Comparison of ENCODE assay signal across 22 mouse cellular contexts in genomic region chr12:79735882-79736281, GRCm38 (mm10).
A peak's percentile ranks its signal among the peaks of the same experiment; 100 is the strongest.
DNase-seq lines count a peak whose midpoint lies in the region; ATAC-seq and TF ChIP-seq lines count a peak whose summit lies in the region.
"Had no signal": no experiment of that assay in that cellular context is flagged by ENCODE, and none has a peak within 500 bp of the region (broad histone marks: within the 10 kb centered on the region; RNA-seq: fewer than 3 reads in every experiment).

No protein-coding gene starts in this region.

- no peak overlapping the region for H3K4me3 ChIP-seq in heart, embryonic 15.5 days
- H3K4me3 ChIP-seq in kidney, embryonic 16.5 days (ENCODE audit: low read length): no peak overlapping the region
- H3K4me3 ChIP-seq in embryonic facial prominence, embryonic 10.5 days: no peak overlapping the region
- no peak overlapping the region for H3K4me3 ChIP-seq in limb, embryonic 10.5 days
- H3K4me3 ChIP-seq in thymus, adult 2 months (ENCODE audit: control insufficient read depth, insufficient read depth, low read length): no peak overlapping the region
- H3K4me3 ChIP-seq in layer of hippocampus, adult 2 months: no peak overlapping the region
- H3K4me3 ChIP-seq: embryonic facial prominence, embryonic 12.5 days; forebrain, embryonic 13.5 days; neural tube, embryonic 12.5 days; stomach, embryonic 15.5 days had no signal

- no peak for TF ChIP-seq CTCF in thymus, adult 2 months (IDR thresholded peaks at IDR 0.05; ENCODE audit: borderline replicate concordance, control insufficient read depth, extremely low read depth, insufficient read depth, low read length, poor library complexity)
- TF ChIP-seq CTCF in layer of hippocampus, adult 2 months (conservative IDR thresholded peaks at IDR 0.05): no peak

- intact Hi-C loops in heart, postnatal 14 days (cut with DNase I): no loop called here

- no peaks in the 10 kb centered on the region for H3K27me3 ChIP-seq in heart, embryonic 15.5 days
- H3K27me3 ChIP-seq in kidney, embryonic 16.5 days (ENCODE audit: insufficient read depth, low read length): no peaks in the 10 kb centered on the region
- no peaks in the 10 kb centered on the region for H3K27me3 ChIP-seq in embryonic facial prominence, embryonic 10.5 days (replicated peaks; ENCODE audit: low read depth, poor library complexity, severe bottlenecking)
- no peaks in the 10 kb centered on the region for H3K27me3 ChIP-seq in limb, embryonic 10.5 days (ENCODE audit: low read depth, poor library complexity, severe bottlenecking)
- H3K27me3 ChIP-seq in thymus, adult 2 months (ENCODE audit: control insufficient read depth, insufficient read depth, low read length): no peaks in the 10 kb centered on the region
- H3K27me3 ChIP-seq: embryonic facial prominence, embryonic 12.5 days; forebrain, embryonic 13.5 days; neural tube, embryonic 12.5 days; stomach, embryonic 15.5 days had no signal

- WGBS in heart, embryonic 15.5 days: 74% methylated on average over 4 of the region's 4 CpGs
- WGBS in kidney, embryonic 16.5 days: 62% methylated on average over 4 of the region's 4 CpGs
- 93% methylated on average over 4 of the region's 4 CpGs for WGBS in embryonic facial prominence, embryonic 10.5 days
- 95% methylated on average over 4 of the region's 4 CpGs for WGBS in limb, embryonic 10.5 days
- WGBS in thymus, adult 2 months: 97% methylated on average over 4 of the region's 4 CpGs

- no peaks in the 10 kb centered on the region for H3K9me3 ChIP-seq in heart, embryonic 15.5 days (replicated peaks)
- no peaks in the 10 kb centered on the region for H3K9me3 ChIP-seq in kidney, embryonic 16.5 days (ENCODE audit: low read length)
- no peaks in the 10 kb centered on the region for H3K9me3 ChIP-seq in embryonic facial prominence, embryonic 10.5 days
- no peaks in the 10 kb centered on the region for H3K9me3 ChIP-seq in limb, embryonic 10.5 days (replicated peaks)
- H3K9me3 ChIP-seq: embryonic facial prominence, embryonic 12.5 days; forebrain, embryonic 13.5 days; neural tube, embryonic 12.5 days; stomach, embryonic 15.5 days had no signal

- no peaks in the 10 kb centered on the region for H3K36me3 ChIP-seq in heart, embryonic 15.5 days
- no peaks in the 10 kb centered on the region for H3K36me3 ChIP-seq in kidney, embryonic 16.5 days (ENCODE audit: insufficient read depth, low read length)
- H3K36me3 ChIP-seq in embryonic facial prominence, embryonic 10.5 days (replicated peaks): no peaks in the 10 kb centered on the region
- no peaks in the 10 kb centered on the region for H3K36me3 ChIP-seq in limb, embryonic 10.5 days
- H3K36me3 ChIP-seq in thymus, adult 2 months (ENCODE audit: control insufficient read depth, insufficient read depth, low read length): no peaks in the 10 kb centered on the region
- H3K36me3 ChIP-seq: embryonic facial prominence, embryonic 12.5 days; neural tube, embryonic 12.5 days; stomach, embryonic 15.5 days had no signal

- H3K4me1 ChIP-seq in heart, embryonic 15.5 days (replicated peaks): peaks cover 6% of the 10 kb centered on the region; the same call in 1 of the 2 replicates
- peaks cover 14% of the 10 kb centered on the region for H3K4me1 ChIP-seq in kidney, embryonic 16.5 days (ENCODE audit: insufficient read depth, low read length)
- H3K4me1 ChIP-seq in embryonic facial prominence, embryonic 10.5 days: peaks cover 11% of the 10 kb centered on the region
- H3K4me1 ChIP-seq in limb, embryonic 10.5 days: peaks cover 15% of the 10 kb centered on the region
- no peaks in the 10 kb centered on the region for H3K4me1 ChIP-seq in thymus, adult 2 months (replicated peaks; ENCODE audit: control insufficient read depth, insufficient read depth, low read length)
- H3K4me1 ChIP-seq: stomach, embryonic 15.5 days had no signal

- H3K9ac ChIP-seq in heart, embryonic 15.5 days: no peak overlapping the region
- no peak overlapping the region for H3K9ac ChIP-seq in kidney, embryonic 16.5 days (replicated peaks; ENCODE audit: low read length)
- H3K9ac ChIP-seq: embryonic facial prominence, embryonic 12.5 days; forebrain, embryonic 13.5 days; neural tube, embryonic 12.5 days; stomach, embryonic 15.5 days had no signal

- no peak for ATAC-seq in heart, embryonic 15.5 days (replicated peaks; ENCODE audit: insufficient number of reproducible peaks, insufficient read depth, low FRiP score, low read depth)
- ATAC-seq in kidney, embryonic 16.5 days (ENCODE audit: low FRiP score, low TSS enrichment): 0 out of 2 replicates have a peak, but pooled peaks have one; percentile 23
- ATAC-seq: forebrain, embryonic 13.5 days; hindbrain, embryonic 16.5 days had no signal

- TF ChIP-seq POLR2A in thymus, adult 2 months (IDR thresholded peaks at IDR 0.05; ENCODE audit: control insufficient read depth, extremely low read depth, insufficient read depth, low read length, poor library complexity): no peak

- DNase-seq in heart, postnatal 14 days: no peak
- DNase-seq in kidney, postnatal 25 days: no peak
- DNase-seq in embryonic facial prominence, embryonic 10.5 days (ENCODE audit: low spot score): no peak
- DNase-seq in limb, embryonic 10.5 days (ENCODE audit: low spot score): no peak
- DNase-seq in thymus, adult 2 months: no peak
- DNase-seq in layer of hippocampus, adult 2 months (ENCODE audit: low spot score in 2 of 2): no peak
- DNase-seq: adrenal gland, postnatal 14 days; B cell, adult 2 months; cerebellum, adult 11-12 months; gastrocnemius, postnatal 36 days; layer of hippocampus, adult 9-11 months; lung, postnatal 14 days; right cerebral cortex, postnatal 14 days; thymus, postnatal 14 days had no signal

- H3K27ac ChIP-seq in heart, embryonic 15.5 days: peak overlapping the region; percentile 31; the same call in 1 of the 2 replicates
- H3K27ac ChIP-seq in kidney, embryonic 16.5 days (ENCODE audit: low read length): peak overlapping the region; percentile 84
- H3K27ac ChIP-seq in embryonic facial prominence, embryonic 10.5 days (replicated peaks): peak overlapping the region; percentile 10; the same call in 1 of the 2 replicates
- H3K27ac ChIP-seq in limb, embryonic 10.5 days: 0 out of 2 replicates have a peak overlapping the region, but pooled peaks have one; percentile 56
- no peak overlapping the region for H3K27ac ChIP-seq in thymus, adult 2 months (ENCODE audit: control insufficient read depth, insufficient read depth, low read length)
- no peak overlapping the region for H3K27ac ChIP-seq in layer of hippocampus, adult 2 months
- H3K27ac ChIP-seq: embryonic facial prominence, embryonic 12.5 days; forebrain, embryonic 13.5 days; neural tube, embryonic 12.5 days; stomach, embryonic 15.5 days had no signal

- H3K4me2 ChIP-seq in heart, embryonic 15.5 days: no peak overlapping the region
- no peak overlapping the region for H3K4me2 ChIP-seq in kidney, embryonic 16.5 days (replicated peaks; ENCODE audit: low read depth, low read length)
- H3K4me2 ChIP-seq: embryonic facial prominence, embryonic 12.5 days; forebrain, embryonic 13.5 days; liver, embryonic 11.5 days; neural tube, embryonic 12.5 days; stomach, embryonic 15.5 days had no signal

Comparison
In these comparisons a context has a peak if more than half of its experiments do, and no peak if none do; other contexts are left out.
1. H3K27ac ChIP-seq: peak in heart, embryonic 15.5 days (single experiment), kidney, embryonic 16.5 days (single experiment), embryonic facial prominence, embryonic 10.5 days (single experiment) and limb, embryonic 10.5 days (single experiment); none in thymus, adult 2 months (single experiment) and layer of hippocampus, adult 2 months (single experiment).